8 mouse cellular contexts compared by ENCODE assay signal in genomic region chr8:116993095-116993867, GRCm38 (mm10). TPM values are rescaled to one million over a fixed set of nuclear protein-coding genes. Genes with fewer than 3 reads are reported as not detected.
DNase-seq lines count a peak whose midpoint lies in the region; ATAC-seq lines count a peak whose summit lies in the region.

TSS of gene Gcsh (minus strand) at chr8:116993537.

- peak within 1 kb of the TSS; percentile 69 for H3K4me3 ChIP-seq in lung, embryonic 16.5 days (ENCODE audit: low read length)

- peak; percentile 95 for DNase-seq in MEL-GATA-1-ER (ENCODE audit: extremely low read depth, low read depth)
- peak; percentile 96 for DNase-seq in cerebellum, adult 8-10 months
- DNase-seq in forelimb bud, embryonic 11.5 days (ENCODE audit: low read depth, low spot score): peak; percentile 97
- DNase-seq in layer of hippocampus, adult 9-10 months (ENCODE audit: low spot score): peak; percentile 96
- peak; percentile 98 for DNase-seq in ovary, postnatal 10 days (ENCODE audit: low spot score)
- peak; percentile 95 to 96 for DNase-seq in thymus, postnatal 10 days (ENCODE audit: low spot score in 2 of 2)

- H3K4me2 ChIP-seq in lung, embryonic 16.5 days (ENCODE audit: low read depth, low read length): peak within 1 kb of the TSS; percentile 86

- no peaks in the 10 kb centered on the region for H3K36me3 ChIP-seq in lung, embryonic 16.5 days (ENCODE audit: control insufficient read depth, insufficient read depth, low read length)

- H3K4me1 ChIP-seq in lung, embryonic 16.5 days (replicated peaks; ENCODE audit: control insufficient read depth, insufficient read depth, low read length): peaks cover 10% of the 10 kb centered on the region

- under 1% methylated on average over 56 of the region's 56 CpGs for WGBS in lung, embryonic 16.5 days

- no peaks in the 10 kb centered on the region for H3K9me3 ChIP-seq in lung, embryonic 16.5 days (ENCODE audit: control insufficient read depth, low read length)

- no peaks in the 10 kb centered on the region for H3K27me3 ChIP-seq in lung, embryonic 16.5 days (ENCODE audit: control insufficient read depth, insufficient read depth, low read depth, low read length)

- peak within 1 kb of the TSS; percentile 83 for H3K9ac ChIP-seq in lung, embryonic 16.5 days (ENCODE audit: low read length)

- ATAC-seq in hematopoietic stem cell, adult 5-6 weeks (replicated peaks in 1 of 2; ENCODE audit: insufficient read depth in 1 of 2, low FRiP score in 2 of 2, low TSS enrichment in 1 of 2, low read depth in 1 of 2, poor library complexity in 2 of 2, severe bottlenecking in 2 of 2): peak; percentile 98 to 100
- peak; percentile 100 for ATAC-seq in lung, embryonic 16.5 days (ENCODE audit: low read depth)

- H3K27ac ChIP-seq in lung, embryonic 16.5 days (ENCODE audit: low read length): peak within 1 kb of the TSS; percentile 62

RNA-seq across cellular contexts. Expression of gene Gcsh, which starts in this region (rescaled TPM):
- total RNA-seq in hematopoietic stem cell, adult 5-6 weeks (2017): 67.4 and 72.6 TPM in 2 replicates
- polyA plus RNA-seq in lung, embryonic 16.5 days (2015; fragmentation: Nextera tagmentation; extraction: Ambion mirVana): 92.2 and 95.9 TPM in 2 replicates

Comparison
In these comparisons a context has a peak if more than half of its experiments do, and no peak if none do; other contexts are left out.
1. Peak in every context shown above with its lines: DNase-seq, ATAC-seq, H3K4me3 ChIP-seq and H3K27ac ChIP-seq.